Mouse (Mus musculus) adrenal gland, adult 8-10 months (tissue): ENCODE results near the gene Gm17304. TPM values are rescaled to one million over a fixed set of nuclear protein-coding genes. Genes with fewer than 3 reads are reported as not detected.

ENCODE experiments used
- DNase-seq: peaks from one replicate; pipeline ENCODE4 v3.0.0; 2022
- total RNA-seq, 4 experiments: library from RNA; stranded (reverse); gene quantifications; 2 replicates each; pipeline ENCODE4 v1.2.4; 2022

The Gm17304 gene
- not detected for total RNA-seq

- DNase-seq, result no peak
These were observed at the start of gene Gm17304 for GRCm38 (mm10) chr5:106608798-106609197. Gene Gm17304 (plus strand): TSS chr5:106609098.

- DNase-seq, result no peak
These were observed 48.0 kb upstream of the Gm17304 start for GRCm38 (mm10) chr5:106560631-106561498.

- no peak for DNase-seq
These were observed 47.4 kb upstream of the Gm17304 start for GRCm38 (mm10) chr5:106561499-106561822.

GRCm38 (mm10) chr5:106566025-106566424 lies 42.9 kb upstream of the Gm17304 start:
- DNase-seq, result no peak

DNA sequence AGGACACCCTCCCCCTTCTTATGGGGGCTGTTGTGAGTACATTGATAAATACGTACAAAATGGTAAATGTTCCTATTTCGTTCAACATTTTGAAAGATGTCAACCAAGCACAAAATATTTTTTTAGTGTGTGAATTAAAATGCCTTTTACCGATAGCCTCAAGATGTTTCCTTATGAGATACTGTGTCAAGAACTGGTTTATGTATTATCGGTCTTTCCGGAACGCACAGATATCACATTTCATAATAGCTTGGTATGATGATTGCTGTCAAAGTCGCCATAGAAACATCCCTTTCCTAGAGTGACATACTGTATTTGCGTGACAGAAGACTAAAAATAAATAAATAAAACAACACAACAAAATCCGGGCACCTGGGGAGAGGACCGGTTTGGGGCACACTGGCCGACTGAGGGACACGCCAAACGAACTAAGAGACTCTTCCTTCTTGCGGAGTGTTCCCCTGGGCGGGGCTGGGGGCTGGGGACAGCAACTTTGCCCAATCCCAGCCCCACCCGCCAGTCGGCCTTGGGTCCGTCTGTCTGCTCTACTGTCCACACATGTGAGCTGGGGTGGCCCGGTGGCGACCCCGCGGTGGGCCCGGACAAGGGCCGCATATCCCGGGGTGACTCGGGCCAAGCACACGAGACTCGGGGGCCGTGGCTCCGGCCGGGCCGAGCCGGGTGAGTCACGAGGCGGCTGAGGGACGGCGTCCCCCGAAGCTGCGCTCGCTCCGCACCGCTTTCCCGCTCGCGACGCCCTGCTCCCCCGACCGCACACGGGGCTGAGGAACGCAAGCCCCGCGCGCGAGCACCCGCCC lies 34.9 kb upstream of the Gm17304 start:
- peak; percentile 3 for DNase-seq

- DNase-seq, result peak; percentile 65
These were observed 34.3 kb upstream of the Gm17304 start for GRCm38 (mm10) chr5:106574560-106574946.

DNA sequence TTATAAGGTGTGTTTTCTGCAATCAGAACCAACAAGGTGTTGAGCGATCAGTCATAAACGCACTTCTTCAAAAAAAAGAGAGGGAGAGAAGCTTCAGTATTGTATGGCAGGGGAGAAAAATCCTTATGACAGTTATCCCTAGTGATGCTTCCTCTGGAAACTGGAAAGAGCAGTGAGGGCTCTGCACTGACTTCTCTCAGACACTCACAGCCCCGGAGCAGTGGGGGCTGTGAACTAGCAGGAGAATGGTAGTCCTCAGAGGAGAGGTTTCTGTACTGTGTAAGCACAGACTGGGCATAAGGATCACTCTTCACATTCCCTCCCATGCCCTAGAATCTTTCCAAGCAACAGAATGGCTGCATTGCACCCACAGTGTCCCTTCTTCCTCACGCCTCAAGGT lies 33.8 kb upstream of the Gm17304 start:
- no peak for DNase-seq

DNA sequence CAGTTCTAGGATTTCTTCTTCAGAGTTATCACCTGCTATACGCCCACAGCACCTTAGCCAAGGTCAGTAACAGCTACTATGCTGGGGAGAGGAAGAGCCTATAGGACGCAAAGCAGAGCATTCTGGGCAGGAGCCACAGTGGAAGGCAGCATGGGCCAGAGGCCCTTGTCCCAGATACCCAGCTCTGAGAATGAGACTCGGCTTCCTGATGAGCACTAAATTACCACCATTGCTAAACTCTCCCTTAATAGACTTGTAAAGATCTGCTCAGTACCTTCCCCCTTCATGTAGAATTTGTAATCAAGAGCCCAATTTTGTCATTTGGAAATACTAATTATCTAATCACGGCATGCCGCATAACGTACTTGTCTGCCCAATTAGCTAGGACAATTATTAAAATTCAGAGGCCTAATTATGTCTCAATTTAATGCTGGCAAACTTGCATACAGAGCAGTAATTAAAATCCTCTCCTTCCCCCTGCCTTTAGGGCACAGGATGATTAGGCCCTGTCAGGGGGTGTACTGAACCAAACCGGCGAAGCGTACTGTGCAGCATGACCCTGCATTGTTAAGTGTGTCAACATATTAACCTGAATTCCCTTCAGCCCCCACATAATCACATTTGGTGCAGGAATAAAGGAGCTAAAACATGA lies 31.5 kb upstream of the Gm17304 start:
- no peak for DNase-seq

DNA sequence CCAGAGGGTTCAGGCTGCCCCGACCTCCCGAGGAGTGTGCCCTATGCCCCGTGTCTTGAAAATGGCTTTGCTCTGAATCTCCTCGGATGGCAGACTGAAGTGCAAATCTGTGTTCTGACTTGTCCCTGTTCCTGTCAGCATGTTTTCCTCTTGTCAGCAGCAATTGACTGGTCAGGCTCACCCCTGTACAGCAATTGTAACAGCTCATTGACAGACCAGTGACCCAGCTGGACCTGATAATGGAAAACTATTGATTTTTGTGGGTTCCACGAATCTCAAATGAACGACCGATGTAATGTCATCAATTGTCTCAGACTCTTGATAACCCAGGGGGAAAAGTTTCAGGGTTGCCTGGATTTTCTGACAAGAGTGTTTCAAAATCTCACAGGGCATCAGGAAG lies 28.0 kb upstream of the Gm17304 start:
- DNase-seq, result no peak

GRCm38 (mm10) chr5:106589006-106589405 lies 19.9 kb upstream of the Gm17304 start:
- DNase-seq, result no peak

DNA sequence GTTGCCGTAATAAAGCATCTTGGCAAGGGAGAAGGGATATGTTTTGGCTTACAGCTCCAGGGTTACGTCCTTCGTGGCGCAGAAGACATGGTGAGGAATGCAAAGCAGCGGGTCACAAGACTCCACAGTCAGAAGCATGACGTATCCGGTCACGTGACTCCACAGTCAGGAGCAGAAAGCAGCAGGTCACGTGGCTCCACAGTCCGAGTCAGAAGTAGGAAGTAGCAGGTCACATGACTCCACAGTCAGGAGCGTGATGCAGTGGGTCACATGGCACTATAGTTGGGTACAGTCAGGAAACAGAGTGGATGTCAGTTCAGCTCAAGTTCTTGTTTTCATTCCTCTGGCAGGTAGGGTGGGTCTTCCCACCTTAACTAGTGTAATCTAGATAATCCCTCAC lies 19.2 kb upstream of the Gm17304 start:
- no peak for DNase-seq

- DNase-seq, result no peak
These were observed 18.2 kb upstream of the Gm17304 start for GRCm38 (mm10) chr5:106590686-106591085.

DNA sequence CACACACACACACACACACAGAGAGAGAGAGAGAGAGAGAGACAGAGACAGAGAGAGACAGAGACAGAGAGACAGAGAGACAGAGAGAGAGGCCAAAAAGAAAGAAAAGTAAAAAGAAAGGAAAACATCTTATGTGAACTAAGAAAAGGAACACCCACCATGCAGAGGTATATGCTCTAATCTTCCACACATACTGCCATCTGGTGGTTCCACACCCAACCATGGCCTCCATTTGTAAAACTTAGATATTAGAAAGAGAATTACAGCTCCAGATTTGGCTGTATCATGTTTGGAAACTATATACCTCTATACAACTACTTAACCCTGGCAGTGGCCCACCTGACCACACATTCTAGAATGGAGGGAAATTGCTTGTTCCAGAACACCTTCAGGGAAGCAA lies 14.5 kb upstream of the Gm17304 start:
- no peak for DNase-seq

DNA sequence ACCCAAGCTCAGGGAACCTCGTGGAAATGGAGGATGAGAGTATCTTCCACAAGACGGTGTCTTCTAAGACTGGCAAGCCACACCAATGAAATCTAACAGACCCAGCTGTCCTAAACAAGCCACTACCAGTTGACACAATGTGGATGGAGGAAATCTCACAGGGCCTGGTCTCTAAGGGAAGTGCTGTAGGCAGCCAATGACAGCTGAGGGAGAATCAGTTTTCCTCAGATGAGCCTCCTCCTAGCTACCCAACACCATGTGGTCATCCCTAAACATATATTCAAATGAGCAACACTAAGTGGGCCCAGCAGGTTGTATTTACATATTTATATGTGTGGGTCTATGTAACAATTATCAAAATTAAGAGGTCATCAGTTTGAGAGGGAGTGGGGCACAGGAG lies 11.4 kb upstream of the Gm17304 start:
- no peak for DNase-seq

- DNase-seq, result no peak
These were observed 9.4 kb upstream of the Gm17304 start for GRCm38 (mm10) chr5:106599482-106599881.

GRCm38 (mm10) chr5:106604381-106604780 lies 4.5 kb upstream of the Gm17304 start:
- DNase-seq, result no peak

GRCm38 (mm10) chr5:106605096-106605495 lies 3.8 kb upstream of the Gm17304 start:
- DNase-seq, result no peak

DNA sequence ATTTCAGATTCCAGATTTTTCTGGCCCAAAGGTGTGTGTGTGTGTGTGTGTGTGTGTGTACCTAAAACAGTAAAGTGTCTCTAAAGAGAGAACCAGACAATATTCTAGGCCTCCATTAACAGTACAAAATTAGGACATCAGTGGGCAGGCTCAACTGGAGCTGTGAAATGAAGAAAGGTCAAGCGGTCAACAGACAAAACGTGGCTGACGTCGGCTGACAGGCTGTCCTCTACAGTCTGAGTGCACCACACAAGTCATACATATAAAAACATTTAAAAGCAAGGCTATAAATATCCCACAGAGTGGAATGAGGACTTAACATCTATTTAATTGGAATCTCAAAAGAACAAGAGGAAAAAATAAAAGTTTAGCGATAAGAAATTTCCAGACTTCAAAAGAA lies 1.8 kb upstream of the Gm17304 start:
- DNase-seq, result no peak

DNA sequence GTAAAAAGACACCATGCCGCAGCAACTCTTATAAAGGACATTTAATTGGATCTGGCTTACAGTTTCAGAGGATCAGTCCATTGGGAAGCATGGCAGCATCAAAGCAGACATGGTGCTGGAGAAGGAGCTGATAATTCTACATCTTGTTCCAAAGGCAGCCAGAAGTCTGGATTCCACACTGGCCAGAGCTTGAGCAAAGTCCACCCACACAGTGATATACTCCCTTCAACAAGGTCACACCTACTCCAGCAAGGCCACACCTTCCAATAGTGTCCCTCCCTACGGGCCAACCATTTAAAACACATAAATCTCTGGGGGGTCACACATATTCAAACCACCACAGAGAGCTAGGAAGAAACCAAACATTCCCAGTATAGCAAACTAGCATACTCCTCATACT lies 3.3 kb downstream of the Gm17304 start:
- no peak for DNase-seq

- DNase-seq, result no peak
These were observed 5.7 kb downstream of the Gm17304 start for GRCm38 (mm10) chr5:106614570-106614969.

DNA sequence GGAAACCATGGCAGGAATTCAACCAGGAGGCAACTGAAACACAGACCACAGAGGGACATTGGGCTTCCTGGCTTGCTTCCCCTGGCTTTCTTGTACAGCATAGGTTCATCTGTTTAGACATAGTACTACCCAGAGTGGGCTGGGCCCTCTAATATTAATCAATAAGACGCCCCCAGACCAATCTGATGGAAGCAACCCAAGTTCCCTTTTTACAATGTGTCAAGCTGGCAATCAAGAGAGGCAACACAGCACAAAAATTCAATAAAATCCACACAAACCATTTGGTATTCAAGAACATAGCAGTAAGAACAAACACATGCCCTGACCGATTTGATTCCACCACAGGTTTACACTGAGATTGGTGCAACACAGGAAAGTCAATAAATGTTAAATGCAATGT lies 6.1 kb downstream of the Gm17304 start:
- no peak for DNase-seq

DNA sequence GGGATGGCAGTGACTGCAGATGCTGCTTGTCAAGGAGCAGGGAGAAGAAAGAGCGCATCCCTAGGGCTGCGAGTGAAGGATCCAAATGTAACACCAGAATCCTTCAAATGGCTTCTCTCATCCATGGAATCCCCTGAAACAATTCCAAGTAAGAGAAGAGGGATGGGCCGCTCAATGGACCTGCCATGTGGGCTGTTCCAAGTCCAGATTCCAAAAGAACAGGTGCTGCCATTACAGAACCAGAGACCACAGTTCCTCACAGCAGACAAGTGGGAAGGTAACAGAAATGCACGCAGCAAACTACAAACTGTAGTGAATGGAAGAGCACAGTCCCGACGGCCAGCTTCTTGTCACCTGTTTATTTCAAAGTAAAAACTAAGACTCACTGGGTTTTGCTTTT lies 11.5 kb downstream of the Gm17304 start:
- DNase-seq, result no peak

DNA sequence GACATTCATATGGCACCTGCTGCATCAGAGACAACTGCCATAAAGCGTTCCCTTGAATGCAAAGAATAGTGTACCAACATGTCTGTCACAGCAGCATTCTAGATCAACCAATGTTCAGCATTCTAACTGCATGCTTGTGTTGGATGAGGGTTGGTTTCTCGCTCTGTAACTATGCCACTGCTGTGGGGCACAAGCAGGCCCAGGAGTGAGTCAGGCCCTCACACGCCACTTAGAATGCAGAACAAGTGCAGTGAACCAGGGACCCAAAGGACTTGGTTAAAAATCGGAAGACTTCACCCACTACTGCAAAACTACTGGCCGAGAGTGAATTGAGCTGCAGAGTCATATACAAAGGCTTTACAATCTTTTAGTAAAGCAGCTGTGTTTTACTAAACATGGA lies 13.3 kb downstream of the Gm17304 start:
- no peak for DNase-seq
